Mouse (Mus musculus): ENCODE data around the gene Il17c. TPM values are rescaled to one million over a fixed set of nuclear protein-coding genes. Genes with fewer than 3 reads are reported as not detected.

The Il17c gene
- polyA plus RNA-seq, 1 experiment from 2014 or later: not detected

- no peak overlapping the region for H3K27ac ChIP-seq (ENCODE audit: low read depth, low read length)
- no peaks in the 10 kb centered on the region for H3K9me3 ChIP-seq (ENCODE audit: control insufficient read depth, low read length)
- H3K27me3 ChIP-seq (ENCODE audit: control insufficient read depth, insufficient read depth, low read length): no peaks in the 10 kb centered on the region
- 84% methylated on average over 5 of the region's 5 CpGs for WGBS
- ATAC-seq (ENCODE audit: low FRiP score, low TSS enrichment): no peak
- peaks cover 40% of the 10 kb centered on the region for H3K36me3 ChIP-seq (ENCODE audit: control insufficient read depth, insufficient read depth, low read length)
- no peak overlapping the region for H3K4me3 ChIP-seq (ENCODE audit: low read length)
- H3K4me1 ChIP-seq (ENCODE audit: control insufficient read depth, insufficient read depth, low read length): peaks cover 10% of the 10 kb centered on the region
- H3K4me2 ChIP-seq (replicated peaks; ENCODE audit: low read depth, low read length): no peak overlapping the region
- no peak overlapping the region for H3K9ac ChIP-seq (ENCODE audit: low read depth, low read length)
Observed at GRCm38 (mm10) chr8:122470691-122471090, 48.9 kb downstream of the Il17c start.

Small RNAs within 50 kb of the gene (microRNA-seq; reads per million reads assigned to microRNA genes)
- not detected for gene Gm24366

Other genes with a start within 250 kb of the Il17c start
- gene Zfpm1, start 139.9 kb upstream of the Il17c start, polyA plus RNA-seq (2014; fragmentation: Nextera tagmentation; extraction: Ambion mirVana): 2.7 and 2.8 TPM in 2 replicates
- gene Trhr2, start 61.3 kb upstream of the Il17c start, polyA plus RNA-seq (2014; fragmentation: Nextera tagmentation; extraction: Ambion mirVana): not detected in 2 replicates
- gene Zc3h18, start 45.4 kb upstream of the Il17c start, polyA plus RNA-seq (2014; fragmentation: Nextera tagmentation; extraction: Ambion mirVana): 35.7 and 43.8 TPM in 2 replicates
- gene Cyba, start 10.9 kb downstream of the Il17c start, polyA plus RNA-seq (2014; fragmentation: Nextera tagmentation; extraction: Ambion mirVana): 186 and 216 TPM in 2 replicates
- 23.2 and 36.1 TPM in 2 replicates for gene Mvd, start 21.4 kb downstream of the Il17c start, polyA plus RNA-seq (2014; fragmentation: Nextera tagmentation; extraction: Ambion mirVana)
- 0.23 and 0.51 TPM in 2 replicates for gene Snai3, start 38.7 kb downstream of the Il17c start, polyA plus RNA-seq (2014; fragmentation: Nextera tagmentation; extraction: Ambion mirVana)
- gene Rnf166, start 54.0 kb downstream of the Il17c start, polyA plus RNA-seq (2014; fragmentation: Nextera tagmentation; extraction: Ambion mirVana): 33.5 and 35.3 TPM in 2 replicates
- gene Ctu2, start 54.1 kb downstream of the Il17c start, polyA plus RNA-seq (2014; fragmentation: Nextera tagmentation; extraction: Ambion mirVana): 50.4 and 51.6 TPM in 2 replicates
- gene Piezo1, start 129.3 kb downstream of the Il17c start, polyA plus RNA-seq (2014; fragmentation: Nextera tagmentation; extraction: Ambion mirVana): 16.5 and 17.9 TPM in 2 replicates
- 42.7 and 48.5 TPM in 2 replicates for gene Cdt1, start 146.0 kb downstream of the Il17c start, polyA plus RNA-seq (2014; fragmentation: Nextera tagmentation; extraction: Ambion mirVana)
- 370 and 400 TPM in 2 replicates for gene Aprt, start 154.9 kb downstream of the Il17c start, polyA plus RNA-seq (2014; fragmentation: Nextera tagmentation; extraction: Ambion mirVana)
- 10.6 and 14.7 TPM in 2 replicates for gene Galns, start 189.4 kb downstream of the Il17c start, polyA plus RNA-seq (2014; fragmentation: Nextera tagmentation; extraction: Ambion mirVana)
- 59.8 and 74.9 TPM in 2 replicates for gene Trappc2l, start 189.6 kb downstream of the Il17c start, polyA plus RNA-seq (2014; fragmentation: Nextera tagmentation; extraction: Ambion mirVana)
- not detected in 2 replicates for gene Pabpn1l, start 200.7 kb downstream of the Il17c start, polyA plus RNA-seq (2014; fragmentation: Nextera tagmentation; extraction: Ambion mirVana)